Comparison of ENCODE assay signal across 8 mouse cellular contexts in the genomic region with DNA sequence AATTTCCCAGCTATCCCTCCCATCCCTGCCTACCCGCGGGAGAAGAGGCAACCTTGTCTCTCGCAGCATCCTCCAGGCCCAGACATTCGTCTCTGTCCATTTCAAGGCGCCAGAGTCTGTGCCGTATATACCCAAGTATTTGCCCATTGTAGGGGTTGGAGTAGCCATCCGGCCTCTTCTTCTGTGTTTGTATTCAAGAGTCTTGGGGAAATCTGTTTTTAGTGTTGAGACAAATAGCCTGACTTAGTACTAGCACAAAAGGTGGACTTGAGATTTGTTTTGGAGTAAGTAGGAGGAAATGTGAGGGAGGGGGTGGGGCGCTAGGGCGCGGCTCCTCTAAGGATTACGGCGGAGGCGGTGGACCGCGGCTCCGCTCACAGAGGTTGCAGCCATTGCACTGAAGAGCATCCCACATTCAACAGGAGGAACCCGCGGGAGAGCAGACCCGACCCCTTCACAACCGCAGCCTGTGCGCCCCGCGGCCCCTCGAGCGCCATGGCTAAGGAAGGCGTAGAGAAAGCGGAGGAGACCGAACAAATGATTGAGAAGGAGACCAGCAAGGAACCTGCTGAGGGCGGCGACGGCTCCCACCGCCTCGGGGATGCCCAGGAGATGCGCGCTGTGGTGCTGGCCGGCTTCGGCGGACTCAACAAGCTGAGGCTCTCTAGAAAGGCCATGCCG. TPM values are rescaled to one million over a fixed set of nuclear protein-coding genes. Genes with fewer than 3 reads are reported as not detected.
DNase-seq lines count a peak whose midpoint lies in the region; ATAC-seq and TF ChIP-seq lines count a peak whose summit lies in the region.

A gene (plus strand): TSS at position 392 of the 681 bp plus-strand sequence.

- peak within 1 kb of the TSS; percentile 30; the same call in 1 of the 2 replicates for H3K9ac ChIP-seq in kidney, embryonic 15.5 days
- H3K9ac ChIP-seq in forebrain, embryonic 15.5 days (replicated peaks), result peak within 1 kb of the TSS; percentile 65
- H3K9ac ChIP-seq in stomach, postnatal 0 days (ENCODE audit: low read length), result no peak within 1 kb of the TSS

- ATAC-seq in kidney, embryonic 15.5 days (replicated peaks; ENCODE audit: low FRiP score), result peak; percentile 92
- ATAC-seq in forebrain, embryonic 15.5 days (replicated peaks), result peak; percentile 91
- ATAC-seq in stomach, postnatal 0 days (ENCODE audit: low FRiP score, low TSS enrichment), result no peak

- H3K36me3 ChIP-seq in kidney, embryonic 15.5 days, result no peaks in the 10 kb centered on the region
- H3K36me3 ChIP-seq in forebrain, embryonic 15.5 days, result no peaks in the 10 kb centered on the region
- H3K36me3 ChIP-seq in midbrain, embryonic 10.5 days, result peaks cover 5% of the 10 kb centered on the region; the same call in 1 of the 2 replicates
- no peaks in the 10 kb centered on the region for H3K36me3 ChIP-seq in stomach, postnatal 0 days (ENCODE audit: control insufficient read depth, insufficient read depth, low read length)

- H3K27ac ChIP-seq in kidney, embryonic 15.5 days, result no peak within 1 kb of the TSS
- peak within 1 kb of the TSS; percentile 66 for H3K27ac ChIP-seq in forebrain, embryonic 15.5 days (replicated peaks)
- peak within 1 kb of the TSS; percentile 84 for H3K27ac ChIP-seq in midbrain, embryonic 10.5 days (replicated peaks)
- H3K27ac ChIP-seq in stomach, postnatal 0 days (replicated peaks), result no peak within 1 kb of the TSS

- no peaks in the 10 kb centered on the region for H3K9me3 ChIP-seq in kidney, embryonic 15.5 days (replicated peaks)
- no peaks in the 10 kb centered on the region for H3K9me3 ChIP-seq in forebrain, embryonic 15.5 days
- H3K9me3 ChIP-seq in midbrain, embryonic 10.5 days (replicated peaks), result no peaks in the 10 kb centered on the region
- no peaks in the 10 kb centered on the region for H3K9me3 ChIP-seq in stomach, postnatal 0 days (ENCODE audit: control insufficient read depth, low read length)

- TF ChIP-seq EP300 in stomach, postnatal 0 days (optimal IDR thresholded peaks at IDR 0.05), result no peak

- no peak for DNase-seq in kidney, adult 18-20 months
- peak; percentile 70 for DNase-seq in cerebellum, adult 11-12 months
- peak; percentile 14 for DNase-seq in layer of hippocampus, adult 9-11 months
- peak; percentile 78 for DNase-seq in midbrain, embryonic 10.5 days (ENCODE audit: low spot score)
- DNase-seq in stomach, postnatal 0 days (ENCODE audit: low spot score), result no peak
- no peak for DNase-seq in lung, postnatal 4 days

- peak within 1 kb of the TSS; percentile 53 for H3K4me3 ChIP-seq in kidney, embryonic 15.5 days (replicated peaks)
- peak within 1 kb of the TSS; percentile 68 for H3K4me3 ChIP-seq in forebrain, embryonic 15.5 days
- H3K4me3 ChIP-seq in midbrain, embryonic 10.5 days, result peak within 1 kb of the TSS; percentile 72
- H3K4me3 ChIP-seq in stomach, postnatal 0 days (ENCODE audit: low read depth, low read length), result peak within 1 kb of the TSS; percentile 33

- H3K4me2 ChIP-seq in kidney, embryonic 15.5 days, result peak within 1 kb of the TSS; percentile 85
- H3K4me2 ChIP-seq in forebrain, embryonic 15.5 days (replicated peaks), result peak within 1 kb of the TSS; percentile 81
- H3K4me2 ChIP-seq in stomach, postnatal 0 days (replicated peaks; ENCODE audit: low read depth), result peak within 1 kb of the TSS; percentile 50

- H3K27me3 ChIP-seq in kidney, embryonic 15.5 days, result peaks cover 42% of the 10 kb centered on the region
- no peaks in the 10 kb centered on the region for H3K27me3 ChIP-seq in forebrain, embryonic 15.5 days
- peaks cover 44% of the 10 kb centered on the region for H3K27me3 ChIP-seq in midbrain, embryonic 10.5 days (ENCODE audit: low read depth, poor library complexity, severe bottlenecking)
- H3K27me3 ChIP-seq in stomach, postnatal 0 days (ENCODE audit: control insufficient read depth, insufficient read depth, low read length), result no peaks in the 10 kb centered on the region; the same call in 1 of the 2 replicates

- no peak for TF ChIP-seq CTCF in stomach, postnatal 0 days (IDR thresholded peaks at IDR 0.05; ENCODE audit: low read depth)

- under 1% methylated on average over 39 of the region's 39 CpGs for WGBS in kidney, embryonic 15.5 days
- under 1% methylated on average over 39 of the region's 39 CpGs for WGBS in forebrain, embryonic 15.5 days
- under 1% methylated on average over 39 of the region's 39 CpGs for WGBS in midbrain, embryonic 10.5 days
- under 1% methylated on average over 39 of the region's 39 CpGs for WGBS in stomach, postnatal 0 days

- H3K4me1 ChIP-seq in kidney, embryonic 15.5 days, result peaks cover 15% of the 10 kb centered on the region
- H3K4me1 ChIP-seq in forebrain, embryonic 15.5 days, result peaks cover 22% of the 10 kb centered on the region
- peaks cover 44% of the 10 kb centered on the region for H3K4me1 ChIP-seq in midbrain, embryonic 10.5 days
- H3K4me1 ChIP-seq in stomach, postnatal 0 days (replicated peaks; ENCODE audit: control insufficient read depth, insufficient read depth), result no peaks in the 10 kb centered on the region

RNA-seq across cellular contexts. Expression of the gene that starts here (rescaled TPM):
- polyA plus RNA-seq in kidney, embryonic 15.5 days (2015; fragmentation: Nextera tagmentation; extraction: Ambion mirVana), result 5.1 and 5.4 TPM in 2 replicates
- polyA plus RNA-seq in forebrain, embryonic 15.5 days (2015; fragmentation: Nextera tagmentation; extraction: Ambion mirVana), result 19.9 and 33.6 TPM in 2 replicates
- polyA plus RNA-seq in midbrain, embryonic 10.5 days (2016; fragmentation: Nextera tagmentation; extraction: Ambion mirVana), result 9.1 and 10.7 TPM in 2 replicates
- polyA plus RNA-seq in stomach, postnatal 0 days (2015; fragmentation: Nextera tagmentation; extraction: Ambion mirVana), result 2.0 and 2.4 TPM in 2 replicates

Comparison
In these comparisons a context has a peak if more than half of its experiments do, and no peak if none do; other contexts are left out.
1. H3K27ac ChIP-seq: peak in forebrain, embryonic 15.5 days (single experiment) and midbrain, embryonic 10.5 days (single experiment); none in kidney, embryonic 15.5 days (single experiment) and stomach, postnatal 0 days (single experiment).
2. DNase-seq: peak in cerebellum, adult 11-12 months (single experiment), layer of hippocampus, adult 9-11 months (single experiment) and midbrain, embryonic 10.5 days (single experiment); none in kidney, adult 18-20 months (single experiment), stomach, postnatal 0 days (single experiment) and lung, postnatal 4 days (0 of 2).
3. Peak in every context shown above with its lines, with median percentiles within 50 percentile points of each other: H3K4me2 ChIP-seq and H3K4me3 ChIP-seq.